Mouse (Mus musculus): ENCODE measurements at regions not wholly inside any gene's neighbourhood (a gene's known extent, or its start where the extent isn't known, plus 50 kb on each side); places are given as distances from the start of the nearest gene placed in this dataset.
A peak's percentile ranks its signal among the peaks of the same experiment; 100 is the strongest.

DNA sequence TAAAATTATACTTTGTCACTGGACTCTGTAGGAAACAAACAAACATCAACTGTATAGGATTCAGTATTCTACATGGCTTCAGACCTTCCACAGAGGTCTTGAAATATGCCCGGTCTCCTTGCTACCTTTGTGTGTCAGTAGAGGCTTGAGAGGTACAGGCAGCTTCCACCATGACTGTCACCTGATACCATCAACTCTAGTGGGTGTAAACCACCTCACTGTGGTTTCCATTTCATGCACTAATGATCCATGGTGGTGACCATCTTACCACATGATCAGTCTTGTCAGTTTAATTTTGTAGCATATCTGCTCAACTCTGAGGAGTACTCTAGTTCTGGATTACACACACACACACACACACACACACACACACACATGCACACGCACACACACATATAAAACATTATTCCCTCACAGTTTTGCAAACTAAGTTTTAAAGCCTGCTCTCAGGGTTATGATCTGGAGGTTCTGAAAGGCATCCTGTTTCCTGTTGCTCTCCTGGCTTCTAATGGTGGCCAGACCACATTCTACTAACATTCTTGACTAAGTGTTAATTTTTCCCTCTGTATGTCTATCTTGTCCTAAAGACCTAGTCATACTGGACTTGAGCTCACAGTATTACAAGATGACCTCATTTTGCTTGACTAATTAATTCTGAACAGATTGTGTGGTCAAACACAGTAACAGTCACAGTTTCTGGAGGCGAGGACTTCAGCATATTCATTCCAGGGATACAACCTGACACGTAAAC lies 106.7 kb upstream of the Rgs1 start:
- TF ChIP-seq CTCF (IDR thresholded peaks at IDR 0.05): no peak
- intact Hi-C loops (cut with DNase I): no loop called here
- no peak for DNase-seq
- Histone ChIP-seq H3K27ac (no peak overlapping the region), H3K4me3 (no peak overlapping the region)

DNA sequence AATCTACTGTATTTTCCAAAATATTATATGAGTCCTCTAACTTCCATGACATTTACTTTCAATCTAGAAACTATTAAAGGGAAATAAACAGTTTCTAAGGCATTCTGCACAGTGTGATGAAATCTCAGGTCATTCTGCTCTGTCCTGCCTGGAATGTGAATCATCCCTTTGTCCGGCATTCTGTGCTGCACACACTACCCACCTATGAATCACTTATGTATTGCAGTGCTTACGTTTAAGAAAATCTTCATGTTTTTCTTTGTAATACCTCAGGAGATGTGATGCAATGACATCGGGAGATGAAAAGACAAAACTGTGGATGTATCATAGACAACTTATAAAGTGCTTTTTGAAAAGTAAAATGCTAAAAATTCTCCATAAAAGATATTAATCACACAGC lies 106.0 kb upstream of the Rgs1 start:
- no peak for TF ChIP-seq CTCF (IDR thresholded peaks at IDR 0.05)
- Histone ChIP-seq H3K27ac (no peak overlapping the region), H3K4me3 (no peak overlapping the region)
- no peak for DNase-seq
- intact Hi-C loops (cut with DNase I): no loop called here

DNA sequence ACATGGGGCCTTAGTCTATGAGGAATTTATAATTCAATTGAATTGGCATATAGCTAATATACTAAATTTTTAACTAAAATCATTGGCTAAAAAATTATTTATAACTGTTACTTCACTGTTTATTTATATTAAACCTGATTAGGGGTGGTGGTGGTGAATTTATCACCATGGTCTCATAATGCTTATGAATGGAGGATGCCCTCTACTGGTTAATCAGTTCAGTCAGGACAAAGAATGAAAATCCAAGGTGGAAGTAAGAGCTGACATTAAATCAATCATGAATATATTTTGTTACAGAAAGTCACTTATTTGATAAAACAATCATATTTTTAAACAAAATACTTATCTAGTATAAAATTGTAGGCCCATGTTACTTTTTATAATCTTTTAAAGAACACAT lies 104.3 kb upstream of the Rgs1 start:
- Histone ChIP-seq H3K27ac (no peak overlapping the region), H3K4me3 (no peak overlapping the region)
- intact Hi-C loops (cut with DNase I): no loop called here
- no peak for DNase-seq
- TF ChIP-seq CTCF (IDR thresholded peaks at IDR 0.05): peak; percentile 53

DNA sequence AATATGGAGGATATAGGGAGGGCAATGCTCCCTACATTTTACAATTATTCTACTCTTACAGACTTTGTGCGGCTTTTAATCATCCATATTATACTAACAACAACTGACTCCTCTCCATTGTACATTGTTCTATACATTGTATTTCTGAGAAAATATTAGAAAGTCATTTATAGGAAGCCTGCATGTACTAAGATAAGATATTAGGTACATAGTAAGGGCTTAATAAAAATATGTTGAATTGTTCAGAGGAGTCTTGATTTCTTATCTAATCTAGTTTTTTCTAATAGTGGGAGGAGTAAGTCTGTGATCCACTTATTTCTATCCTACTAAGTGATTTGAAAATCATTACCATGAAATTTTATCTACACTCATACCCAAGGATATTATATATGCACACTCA lies 94.8 kb upstream of the Rgs1 start:
- H3K4me3 ChIP-seq: no peak overlapping the region
- no peak overlapping the region for H3K27ac ChIP-seq
- intact Hi-C loops (cut with DNase I): no loop called here
- DNase-seq: no peak
- TF ChIP-seq CTCF (IDR thresholded peaks at IDR 0.05): no peak

DNA sequence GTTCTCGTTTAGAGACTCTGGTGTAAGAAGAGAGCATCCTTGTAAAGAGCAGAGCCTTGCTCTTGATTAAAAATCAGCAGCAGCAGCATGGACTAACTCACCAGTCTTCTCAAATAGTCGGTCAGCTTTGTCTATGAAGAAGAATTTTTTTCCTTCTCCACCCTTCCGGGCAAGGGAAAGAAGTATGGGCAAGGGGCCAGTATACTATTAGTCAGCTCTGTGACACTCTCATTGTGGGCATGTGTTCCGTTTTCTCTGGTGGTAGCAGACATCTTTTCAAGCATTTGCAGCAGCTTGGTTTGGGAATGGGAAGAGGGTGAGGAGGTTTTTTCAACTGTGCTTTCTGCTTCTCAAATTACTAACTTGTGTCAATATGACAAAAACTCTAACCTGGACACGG lies 94.3 kb upstream of the Rgs1 start:
- intact Hi-C loops (cut with DNase I): no loop called here
- no peak overlapping the region for H3K27ac ChIP-seq
- DNase-seq: no peak
- H3K4me3 ChIP-seq: no peak overlapping the region
- no peak for TF ChIP-seq CTCF (IDR thresholded peaks at IDR 0.05)

DNA sequence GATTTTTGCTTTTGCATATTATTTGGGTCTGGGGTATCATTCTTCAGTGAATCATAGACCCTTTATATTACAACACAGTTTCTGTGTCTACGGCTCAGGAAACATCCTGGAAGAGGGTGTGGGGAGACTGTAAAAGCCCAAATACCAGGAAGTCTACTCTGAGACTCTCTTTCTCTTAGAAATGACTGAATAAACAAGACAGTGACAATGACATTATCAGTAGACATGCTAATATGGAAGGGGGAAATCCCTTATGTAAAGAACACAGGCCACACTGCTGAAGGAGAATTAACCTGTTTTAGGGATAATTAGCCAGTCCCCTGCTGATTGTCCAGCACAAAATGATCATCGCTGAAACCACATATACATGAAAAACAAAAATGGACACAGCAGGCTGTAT lies 88.5 kb upstream of the Rgs1 start:
- DNase-seq: no peak
- intact Hi-C loops (cut with DNase I): no loop called here
- no peak for TF ChIP-seq CTCF (IDR thresholded peaks at IDR 0.05)
- no peak overlapping the region for H3K4me3 ChIP-seq
- no peak overlapping the region for H3K27ac ChIP-seq

DNA sequence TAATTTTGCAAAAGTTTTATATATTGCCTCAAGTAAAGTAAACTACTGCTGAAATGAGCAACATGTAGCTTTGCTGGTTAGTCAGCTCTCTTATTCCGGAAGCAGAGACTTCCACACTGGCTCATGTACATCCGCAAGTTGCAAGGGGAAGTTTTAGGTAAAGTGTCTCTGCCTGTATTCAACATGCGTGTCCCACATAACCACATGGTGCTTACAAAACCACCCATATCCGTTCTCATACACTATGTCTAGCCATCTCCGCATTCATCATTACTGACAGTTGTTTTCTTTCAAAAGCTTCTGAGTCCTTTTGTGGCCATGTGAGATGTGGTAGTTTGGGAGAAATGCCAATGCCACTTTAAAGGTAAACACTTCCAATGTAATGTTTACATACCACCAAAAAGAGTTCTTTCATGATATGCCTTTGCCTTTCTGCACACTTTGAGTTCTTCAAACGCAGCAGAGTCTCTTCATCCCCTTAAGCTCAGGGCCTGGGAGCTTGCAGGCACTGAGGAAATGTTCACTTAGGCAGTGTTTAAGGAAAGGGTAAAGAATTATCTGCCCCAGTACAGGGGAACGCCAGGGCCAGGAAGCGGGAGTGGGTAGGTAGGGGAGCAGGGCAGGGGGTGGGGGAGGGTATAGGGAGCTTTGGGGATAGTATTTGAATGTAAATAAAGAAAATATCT lies 81.5 kb upstream of the Rgs1 start:
- H3K4me3 ChIP-seq: no peak overlapping the region
- DNase-seq: no peak
- intact Hi-C loops (cut with DNase I): no loop called here
- no peak overlapping the region for H3K27ac ChIP-seq
- TF ChIP-seq CTCF (IDR thresholded peaks at IDR 0.05): no peak

DNA sequence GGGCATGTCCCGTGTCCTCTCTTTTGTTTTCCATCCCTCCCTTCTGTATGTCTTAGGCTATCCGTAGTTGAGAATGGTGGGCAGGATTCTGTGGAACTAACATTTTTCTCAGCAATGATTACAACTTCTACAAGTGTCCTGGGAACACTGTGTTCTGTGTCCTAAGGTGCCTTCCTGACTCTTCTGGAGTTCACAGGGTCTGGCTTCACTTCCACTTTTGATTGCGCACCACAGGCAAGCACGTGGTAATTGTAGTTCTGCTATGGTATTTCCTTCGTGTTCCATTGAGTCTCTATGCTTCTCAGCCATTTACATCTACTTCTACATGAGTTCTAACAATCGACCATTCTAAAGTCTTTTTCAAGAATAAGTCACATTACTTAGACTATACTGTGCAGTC lies 70.4 kb upstream of the Rgs1 start:
- no peak for DNase-seq
- intact Hi-C loops (cut with DNase I): no loop called here

DNA sequence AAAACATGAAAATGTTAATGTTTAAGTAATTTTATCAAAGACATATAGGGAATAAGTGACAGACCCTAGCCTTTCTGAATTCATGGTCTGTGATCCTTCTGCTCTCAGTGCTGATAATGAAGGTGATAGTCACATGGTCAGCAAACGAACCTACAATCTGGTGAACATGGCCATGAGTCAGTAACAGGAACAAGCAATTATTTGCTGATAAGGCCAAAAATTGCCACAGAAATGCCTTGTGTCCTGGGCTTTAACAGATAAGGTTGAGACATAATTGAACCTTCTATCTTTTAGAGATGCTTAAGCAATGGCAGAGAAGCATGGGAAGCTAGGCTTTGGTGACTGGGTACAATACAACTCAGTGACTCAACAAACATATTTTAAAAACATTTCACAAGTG lies 69.2 kb upstream of the Rgs1 start:
- no peak for TF ChIP-seq CTCF (IDR thresholded peaks at IDR 0.05)
- no peak for DNase-seq
- H3K4me3 ChIP-seq: no peak overlapping the region
- no peak overlapping the region for H3K27ac ChIP-seq
- intact Hi-C loops (cut with DNase I): no loop called here

More for the DNA sequence above, 70.4 kb upstream of the Rgs1 start:
- Histone ChIP-seq H3K27ac (no peak overlapping the region), H3K4me3 (no peak overlapping the region)
- TF ChIP-seq CTCF (IDR thresholded peaks at IDR 0.05): no peak

DNA sequence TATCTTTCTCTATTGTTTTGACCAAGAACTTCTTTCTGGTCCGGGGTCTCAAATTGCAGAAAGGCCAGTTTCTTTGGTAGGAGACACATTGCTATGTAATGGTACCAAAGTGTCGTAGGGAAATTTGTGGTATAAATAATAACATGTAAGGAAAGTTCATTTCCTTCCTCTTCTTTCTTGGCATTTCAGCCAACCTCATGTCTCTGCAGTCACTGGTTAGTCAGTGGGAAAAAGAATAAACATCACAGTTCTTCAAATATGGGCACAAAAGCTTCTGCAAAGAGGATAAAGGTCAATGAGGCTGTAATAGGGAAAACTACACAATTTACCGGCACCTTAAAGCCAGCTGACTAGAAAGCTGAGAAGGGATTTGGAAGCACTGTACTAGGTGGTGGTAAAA lies 68.5 kb upstream of the Rgs1 start:
- no peak for TF ChIP-seq CTCF (IDR thresholded peaks at IDR 0.05)
- DNase-seq: no peak
- no peak overlapping the region for H3K4me3 ChIP-seq
- intact Hi-C loops (cut with DNase I): no loop called here
- H3K27ac ChIP-seq: no peak overlapping the region

DNA sequence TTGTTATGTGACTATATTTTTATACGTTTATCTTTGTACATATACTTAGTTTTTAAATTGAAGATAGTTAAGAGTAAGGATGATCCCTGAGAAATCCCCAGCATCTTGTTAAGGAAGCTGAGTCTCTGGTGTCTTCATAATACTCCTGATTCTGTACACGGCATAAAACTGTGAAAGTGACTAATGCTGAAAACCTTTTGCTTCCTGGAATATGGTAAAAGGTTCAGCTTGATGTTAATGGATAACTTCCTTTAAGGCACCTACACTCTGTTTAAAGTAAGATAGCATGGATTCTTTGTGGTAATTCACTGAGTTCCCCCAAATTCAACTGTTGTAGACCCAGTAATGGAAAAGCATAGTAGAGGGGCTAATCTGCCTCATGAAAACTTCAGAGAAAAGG lies 67.2 kb upstream of the Rgs1 start:
- DNase-seq: no peak
- intact Hi-C loops (cut with DNase I): no loop called here
- Histone ChIP-seq H3K27ac (no peak overlapping the region), H3K4me3 (no peak overlapping the region)
- no peak for TF ChIP-seq CTCF (IDR thresholded peaks at IDR 0.05)

DNA sequence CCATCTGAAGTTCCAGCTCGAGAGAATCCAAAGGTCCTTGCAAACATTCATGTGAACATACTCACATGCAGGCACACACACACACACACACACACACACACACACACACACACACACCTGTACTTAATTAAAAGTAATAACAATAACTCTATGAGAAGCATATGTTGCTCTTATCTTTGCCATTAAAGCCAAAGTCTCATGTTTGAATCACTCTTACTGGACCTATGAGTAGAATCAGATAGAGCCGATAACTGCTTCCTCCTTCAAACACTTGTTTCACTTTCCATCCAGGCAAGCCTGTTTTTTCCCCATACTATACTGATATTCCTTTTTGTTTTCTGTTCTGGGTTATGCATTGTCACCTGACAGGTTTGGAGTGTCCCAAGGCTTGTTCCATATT lies 65.3 kb upstream of the Rgs1 start:
- Histone ChIP-seq H3K4me3 (no peak overlapping the region), H3K27ac (no peak overlapping the region)
- no peak for TF ChIP-seq CTCF (IDR thresholded peaks at IDR 0.05)
- intact Hi-C loops (cut with DNase I): no loop called here
- DNase-seq: no peak

DNA sequence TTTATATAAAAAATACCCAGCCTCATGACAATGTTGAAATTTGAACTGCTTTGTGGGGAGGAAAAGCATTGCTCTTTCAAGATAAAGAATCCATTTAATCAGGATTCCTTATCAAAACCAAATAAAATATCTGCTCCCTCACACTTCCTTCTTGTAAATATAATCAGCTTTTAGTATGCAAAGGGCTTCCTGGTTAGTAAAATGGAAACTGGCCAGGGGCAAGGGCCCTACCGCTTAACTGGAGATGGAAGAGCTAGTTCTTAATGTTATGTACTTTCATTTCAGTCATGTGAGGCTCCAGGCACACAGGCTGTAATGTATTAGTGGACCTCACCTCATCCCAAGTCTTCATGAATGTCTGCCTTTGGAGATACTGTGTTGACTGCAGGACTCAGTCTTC lies 64.3 kb upstream of the Rgs1 start:
- Histone ChIP-seq H3K4me3 (no peak overlapping the region), H3K27ac (no peak overlapping the region)
- intact Hi-C loops (cut with DNase I): no loop called here
- DNase-seq: no peak
- TF ChIP-seq CTCF (IDR thresholded peaks at IDR 0.05): no peak

DNA sequence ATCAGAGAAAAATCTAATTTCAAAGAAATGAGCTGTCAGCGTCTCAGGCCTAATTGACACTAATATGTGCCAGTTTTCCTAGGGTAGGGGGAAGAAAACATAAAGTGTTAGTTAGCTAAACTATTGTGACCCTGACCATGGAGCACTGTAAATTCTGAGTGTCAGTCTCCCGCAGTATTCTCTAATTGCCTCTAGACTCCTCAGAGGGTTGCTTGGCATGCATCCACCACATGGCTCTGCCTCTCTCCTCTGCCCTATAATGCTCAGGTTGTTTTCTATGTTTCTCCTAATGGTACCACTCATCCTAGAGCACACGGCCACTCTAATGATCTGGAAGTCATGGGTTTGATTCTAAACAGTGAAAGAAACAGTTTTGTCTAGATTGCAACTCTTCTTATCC lies 60.9 kb upstream of the Rgs1 start:
- intact Hi-C loops (cut with DNase I): no loop called here
- no peak overlapping the region for H3K4me3 ChIP-seq
- no peak for DNase-seq
- no peak for TF ChIP-seq CTCF (IDR thresholded peaks at IDR 0.05)
- no peak overlapping the region for H3K27ac ChIP-seq

All from gastrocnemius, adult 2 months (tissue).